Mouse (Mus musculus) C2C12 (cell line): Measurements from ENCODE around the gene Rcor1.

Experiments
- CEBPB ChIP-seq: IDR thresholded peaks from one replicate; pipeline ENCODE4 v1.6.1; 2011; ENCODE audit warnings: low read depth, mild to moderate bottlenecking, control low read depth, moderate library complexity
- CTCF ChIP-seq: IDR thresholded peaks from one replicate; pipeline ENCODE4 v1.5.1; 2011; ENCODE audit not compliant: control insufficient read depth, insufficient read depth, insufficient read length
- FOSL1 ChIP-seq: IDR thresholded peaks from one replicate; pipeline ENCODE4 v1.8.0; 2011; ENCODE audit warnings: mild to moderate bottlenecking, low read length; ENCODE audit not compliant: poor library complexity, insufficient read depth, severe bottlenecking
- MYOG ChIP-seq: IDR thresholded peaks from one replicate; pipeline ENCODE4 v1.6.1; 2011; ENCODE audit not compliant: control insufficient read depth, insufficient read length; ENCODE audit errors: extremely low read depth
- USF1 ChIP-seq: IDR thresholded peaks from one replicate; pipeline ENCODE4 v1.6.1; 2011; ENCODE audit warnings: low read depth, mild to moderate bottlenecking, control low read depth, moderate library complexity

- TF ChIP-seq CTCF, result no peak
- no peak for TF ChIP-seq USF1
- no peak for TF ChIP-seq MYOG
- no peak for TF ChIP-seq FOSL1
- no peak for TF ChIP-seq CEBPB
Observed at GRCm38 (mm10) chr12:111019086-111019485, 20.1 kb upstream of the Rcor1 start.
